Comparison of ENCODE assay signal across 10 mouse cellular contexts in the genomic region with DNA sequence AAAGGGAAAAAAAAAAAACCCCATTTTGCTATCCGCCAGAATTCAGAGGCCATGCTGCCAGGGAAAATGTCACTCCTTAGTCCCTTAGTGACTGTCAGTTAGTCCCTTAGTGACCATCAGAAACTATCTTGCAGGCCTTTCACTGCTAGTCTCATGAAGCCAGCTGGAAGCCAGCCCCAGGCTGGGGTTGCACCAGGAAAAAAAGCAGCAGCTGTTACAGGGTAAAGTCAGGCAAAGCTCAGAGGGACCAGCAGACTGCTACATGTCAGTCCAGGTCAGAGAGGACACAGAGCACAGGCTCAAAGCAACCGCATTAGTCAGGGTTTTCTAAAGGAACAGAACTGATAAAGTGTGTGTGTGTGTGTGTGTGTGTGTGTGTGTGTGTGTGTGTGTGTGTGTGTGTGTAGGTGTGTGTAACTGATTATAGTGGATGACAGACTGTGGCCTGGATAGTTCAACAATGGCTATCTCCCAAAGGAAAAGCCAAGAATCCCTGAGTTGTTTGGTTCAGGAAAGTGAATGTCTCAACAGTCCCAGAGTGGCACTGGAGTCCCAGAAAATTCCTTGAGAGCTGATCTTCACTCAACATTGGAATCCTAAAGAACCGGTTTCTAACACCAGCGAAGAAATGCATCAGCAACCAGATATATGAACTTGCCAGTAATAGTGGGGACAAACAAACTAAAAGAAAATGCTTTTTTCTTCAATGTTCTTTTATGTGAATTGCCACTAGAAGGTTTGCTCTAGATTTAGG. TPM values are rescaled to one million over a fixed set of nuclear protein-coding genes. Genes with fewer than 3 reads are reported as not detected.
DNase-seq lines count a peak whose midpoint lies in the region; ATAC-seq lines count a peak whose summit lies in the region.
"Had no signal": no experiment of that assay in that cellular context is flagged by ENCODE, and none has a peak within 500 bp of the region (broad histone marks: within the 10 kb centered on the region; RNA-seq: fewer than 3 reads in every experiment).

No protein-coding gene starts in this region.

- ATAC-seq in activated CD4-positive, CD25-positive, alpha-beta regulatory T cell, adult 4 months: no peak
- no peak for ATAC-seq in frontal cortex, adult (ENCODE audit: low TSS enrichment)
- ATAC-seq: Patski had no signal

- DNase-seq in cerebellum, postnatal 14 days: peak; percentile 13 to 35
- DNase-seq in cerebellum, adult 9-11 months: no peak
- peak; percentile 33 for DNase-seq in urinary bladder, postnatal 14 days (ENCODE audit: low spot score)
- no peak for DNase-seq in urinary bladder, postnatal 10 days (ENCODE audit: low spot score)
- peak; percentile 66 for DNase-seq in kidney, postnatal 14 days
- peak; percentile 9 for DNase-seq in retina, postnatal 1 day
- DNase-seq: cerebellum, adult 11 months had no signal

RNA-seq across cellular contexts. Expression of a gene that starts 49.7 kb away (rescaled TPM):
- polyA plus RNA-seq in activated CD4-positive, CD25-positive, alpha-beta regulatory T cell, adult 4 months (2017; shearing (Covaris generic)): 100 to 1,000 TPM; 231 to 315 TPM

Comparison
In these comparisons a context has a peak if more than half of its experiments do, and no peak if none do; other contexts are left out.
1. DNase-seq: peak in cerebellum, postnatal 14 days (2 of 2), urinary bladder, postnatal 14 days (single experiment), kidney, postnatal 14 days (single experiment) and retina, postnatal 1 day (single experiment); none in cerebellum, adult 9-11 months (single experiment) and urinary bladder, postnatal 10 days (single experiment).